Mouse (Mus musculus) brain, embryonic 14.5 days (tissue): ENCODE data around the gene Zfp870.

Source experiments
- CTCF ChIP-seq: fragments of 200-500 bp; IDR thresholded peaks from 2 replicates; pipeline ENCODE4 v1.5.1; 2012; ENCODE audit warnings: inconsistent platforms, mild to moderate bottlenecking, moderate library complexity, borderline replicate concordance; ENCODE audit not compliant: insufficient read depth, insufficient read length; ENCODE audit errors: extremely low read depth
- POLR2A ChIP-seq: fragments of 200-500 bp; IDR thresholded peaks from 2 replicates; pipeline ENCODE4 v1.6.1; 2012; ENCODE audit warnings: mild to moderate bottlenecking, inconsistent platforms, borderline replicate concordance; ENCODE audit not compliant: poor library complexity, insufficient read depth, insufficient read length, severe bottlenecking; ENCODE audit errors: extremely low read depth

GRCm38 (mm10) chr17:32872091-32872490, 19.4 kb downstream of the Zfp870 start:
- TF ChIP-seq CTCF: no peak
- no peak for TF ChIP-seq POLR2A
